Mouse (Mus musculus) liver, adult 2 months (tissue): Measurements from ENCODE around the gene Hoxc8. TPM values are rescaled to one million over a fixed set of nuclear protein-coding genes. Genes with fewer than 3 reads are reported as not detected.

ENCODE experiments used
- DNase-seq: peaks from one replicate; pipeline ENCODE4 v3.0.0-alpha.2; 2011; ENCODE audit warnings: low read depth, low spot score; ENCODE audit errors: extremely low read depth
- H3K27ac ChIP-seq: fragments of 200-500 bp; replicated peaks from 2 replicates; pipeline ENCODE4 v1.5.1; 2012; ENCODE audit warnings: low read depth, mild to moderate bottlenecking, control low read depth, inconsistent platforms, low read length; ENCODE audit not compliant: insufficient read depth
- H3K27me3 ChIP-seq: fragments of 200-500 bp; 2 replicates; pipeline ENCODE4 v1.6.1; 2012; ENCODE audit warnings: mild to moderate bottlenecking, moderate library complexity, low read length, inconsistent platforms; ENCODE audit not compliant: control insufficient read depth, insufficient read depth
- H3K36me3 ChIP-seq: fragments of 200-500 bp; 2 replicates; pipeline ENCODE4 v1.6.1; 2012; ENCODE audit warnings: low read length, inconsistent platforms; ENCODE audit not compliant: control insufficient read depth, insufficient read depth
- H3K4me1 ChIP-seq: fragments of 200-500 bp; 2 replicates; pipeline ENCODE4 v1.6.1; 2011; ENCODE audit warnings: low read length; ENCODE audit not compliant: control insufficient read depth, insufficient read depth
- H3K4me3 ChIP-seq: fragments of 200-500 bp; 2 replicates; pipeline ENCODE4 v1.5.1; 2011; ENCODE audit warnings: low read depth, mild to moderate bottlenecking, control low read depth, low read length, moderate library complexity; ENCODE audit not compliant: insufficient read depth
- H3K79me2 ChIP-seq: fragments of 200-500 bp; 2 replicates; pipeline ENCODE4 v1.6.1; 2012; ENCODE audit warnings: inconsistent platforms, mild to moderate bottlenecking, low read length, moderate library complexity; ENCODE audit not compliant: control insufficient read depth, insufficient read depth
- H3K9ac ChIP-seq: fragments of 200-500 bp; 2 replicates; pipeline ENCODE4 v1.6.1; 2012; ENCODE audit warnings: low read depth, mild to moderate bottlenecking, control low read depth, inconsistent platforms, low read length
- CTCF ChIP-seq: fragments of 200-500 bp; IDR thresholded peaks from 2 replicates; pipeline ENCODE4 v1.5.1; 2011; ENCODE audit warnings: low read depth, low read length, control low read depth
- POLR2A ChIP-seq: fragments of 200-500 bp; IDR thresholded peaks from 2 replicates; pipeline ENCODE4 v1.6.1; 2011; ENCODE audit warnings: low read length, control low read depth; ENCODE audit not compliant: insufficient read depth; ENCODE audit errors: extremely low read depth
- WGBS: fragments of 180-500 bp; shearing (Covaris S2); methylation state at CpG from one replicate; pipeline ENCODE4 v1.1.7; 2018; 5-methylcytosine and 5-hydroxymethylcytosine counted together
- polyA plus RNA-seq: library from polyadenylated mRNA; depleted of rRNA; stranded (reverse); fragments of >200 nt; gene quantifications from 2 replicates; pipeline ENCODE4 v1.2.3, GENCODE M21; 2012
- total RNA-seq: library from RNA; depleted of rRNA; stranded (reverse); fragments of >200 nt; gene quantifications from 2 replicates; pipeline ENCODE4 v1.2.3, GENCODE M21; 2014

Gene Hoxc8
- total and polyA plus RNA-seq, 2 experiments: not detected

DNA sequence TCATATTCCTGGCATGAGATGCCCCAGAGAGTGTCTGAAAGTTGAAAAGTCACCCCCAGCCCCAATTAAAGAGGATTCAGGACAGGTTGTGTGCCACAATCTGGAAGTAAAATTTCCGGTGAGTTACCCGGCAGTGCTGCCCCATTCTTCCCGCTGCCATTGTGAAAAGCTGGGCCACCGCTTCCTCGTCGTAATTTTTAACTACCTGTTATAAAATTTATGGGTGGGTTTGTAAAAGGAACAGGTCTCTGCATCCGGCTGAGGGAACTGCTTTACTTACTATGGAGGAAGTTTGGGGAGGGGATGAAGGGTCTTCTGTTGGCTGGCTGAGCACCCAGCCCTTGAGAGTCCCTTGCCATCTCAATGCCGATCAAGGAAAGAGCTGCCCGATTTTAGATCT, 6.1 kb downstream of the Hoxc8 start:
- WGBS: 6% methylated on average over 9 of the region's 9 CpGs
- Histone ChIP-seq H3K4me1 (no peaks in the 10 kb centered on the region), H3K79me2 (no peaks in the 10 kb centered on the region), H3K27me3 (peaks cover 35% of the 10 kb centered on the region), H3K9ac (no peak overlapping the region), H3K27ac (no peak overlapping the region), H3K4me3 (no peak overlapping the region), H3K36me3 (no peaks in the 10 kb centered on the region)
- TF ChIP-seq POLR2A: no peak
- TF ChIP-seq CTCF: no peak
- no peak for DNase-seq

DNA sequence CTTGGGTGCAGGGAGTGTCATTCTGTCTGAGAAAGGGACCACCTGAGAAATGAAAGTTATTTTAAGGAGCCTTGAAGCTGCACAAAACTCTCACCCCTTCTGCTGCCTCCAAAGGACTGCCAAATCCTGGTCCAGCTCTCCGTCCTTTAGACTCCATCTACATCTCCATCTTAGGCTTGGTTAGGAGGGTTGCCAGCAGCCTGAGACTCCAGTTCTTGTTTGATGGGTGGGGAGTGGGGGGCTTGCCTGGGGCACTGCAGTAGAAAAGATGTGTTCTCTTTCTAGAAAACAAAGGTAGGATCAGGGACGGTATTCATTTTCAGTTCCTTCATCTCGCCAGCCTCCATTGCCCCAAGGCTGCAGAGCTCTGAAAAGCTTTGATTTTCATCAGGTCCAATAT, 7.0 kb downstream of the Hoxc8 start:
- Histone ChIP-seq H3K4me1 (no peaks in the 10 kb centered on the region), H3K36me3 (no peaks in the 10 kb centered on the region), H3K27ac (no peak overlapping the region), H3K4me3 (no peak overlapping the region), H3K9ac (no peak overlapping the region), H3K27me3 (peaks cover 29% of the 10 kb centered on the region), H3K79me2 (no peaks in the 10 kb centered on the region)
- no peak for DNase-seq
- no peak for TF ChIP-seq POLR2A
- TF ChIP-seq CTCF: no peak
- WGBS: 11% methylated on average over 3 of the region's 3 CpGs

DNA sequence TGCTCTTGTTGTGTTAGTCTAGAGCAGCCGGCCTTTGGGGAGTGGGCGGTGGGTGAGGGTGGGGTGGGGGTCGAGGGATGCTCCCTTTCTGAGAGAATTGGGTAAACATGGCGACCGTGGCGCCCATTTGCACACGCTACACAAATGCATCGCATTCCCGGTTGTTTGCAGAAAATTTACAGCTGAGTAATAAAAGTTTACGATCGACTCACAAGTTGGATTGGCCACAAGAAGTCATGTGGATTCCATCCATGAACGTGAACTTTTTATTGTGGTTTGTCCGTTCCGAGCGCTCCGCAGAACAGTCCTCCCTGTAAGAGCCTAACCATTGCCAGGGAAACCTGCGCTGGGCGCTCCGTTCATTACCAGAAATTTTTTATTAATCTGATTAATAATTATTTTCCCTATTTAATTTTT, 7.5 kb downstream of the Hoxc8 start, which contains the start of gene Hoxc6:
TSS of gene Hoxc6 (plus strand) at position 319 of the 417 bp plus-strand sequence.
- TF ChIP-seq CTCF: no peak
- TF ChIP-seq POLR2A: no peak
- no peaks in the 10 kb centered on the region for H3K79me2 ChIP-seq
- H3K9ac ChIP-seq: no peak within 1 kb of the TSS
- no peaks in the 10 kb centered on the region for H3K4me1 ChIP-seq
- peaks cover 27% of the 10 kb centered on the region for H3K27me3 ChIP-seq
- peak within 1 kb of the TSS; percentile 17; the same call in 1 of the 2 replicates for H3K4me3 ChIP-seq
- no peaks in the 10 kb centered on the region for H3K36me3 ChIP-seq
- 7% methylated on average over 19 of the region's 19 CpGs for WGBS
- no peak for DNase-seq
- H3K27ac ChIP-seq: no peak within 1 kb of the TSS

DNA sequence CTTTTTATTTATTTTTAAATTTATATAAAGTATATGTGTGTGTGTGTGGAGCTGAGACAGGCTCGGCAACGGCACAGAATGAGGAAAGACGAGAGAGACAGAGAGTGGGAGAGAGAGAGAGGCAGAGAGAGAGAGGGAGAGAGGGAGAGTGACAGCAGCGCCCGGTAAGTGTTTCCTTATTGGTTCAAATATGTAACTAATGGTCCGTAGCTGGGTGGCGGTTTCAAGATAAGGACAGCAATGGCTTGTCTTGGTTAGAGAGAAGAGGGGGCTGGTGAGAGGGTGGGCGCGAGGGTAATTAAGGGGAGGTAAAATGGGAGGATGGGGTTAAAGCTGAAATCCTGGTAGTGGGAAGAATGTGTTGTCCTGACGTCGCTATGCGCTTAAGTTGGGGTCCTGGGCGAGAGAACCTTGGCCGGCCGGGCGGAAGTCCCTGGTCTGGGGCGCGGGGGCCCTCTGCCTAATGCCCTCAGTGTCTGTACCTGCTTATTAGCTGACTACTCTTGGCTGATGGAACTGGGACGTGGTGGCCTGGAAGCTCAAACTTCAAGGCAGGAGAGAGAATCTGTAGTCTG, 8.3 kb downstream of the Hoxc8 start:
- Histone ChIP-seq H3K27me3 (peaks cover 26% of the 10 kb centered on the region), H3K4me1 (no peaks in the 10 kb centered on the region), H3K4me3 (peak overlapping the region; percentile 17; the same call in 1 of the 2 replicates), H3K9ac (no peak overlapping the region), H3K79me2 (no peaks in the 10 kb centered on the region), H3K27ac (no peak overlapping the region), H3K36me3 (no peaks in the 10 kb centered on the region)
- no peak for TF ChIP-seq POLR2A
- TF ChIP-seq CTCF: no peak
- 3% methylated on average over 19 of the region's 19 CpGs for WGBS
- DNase-seq: no peak

DNA sequence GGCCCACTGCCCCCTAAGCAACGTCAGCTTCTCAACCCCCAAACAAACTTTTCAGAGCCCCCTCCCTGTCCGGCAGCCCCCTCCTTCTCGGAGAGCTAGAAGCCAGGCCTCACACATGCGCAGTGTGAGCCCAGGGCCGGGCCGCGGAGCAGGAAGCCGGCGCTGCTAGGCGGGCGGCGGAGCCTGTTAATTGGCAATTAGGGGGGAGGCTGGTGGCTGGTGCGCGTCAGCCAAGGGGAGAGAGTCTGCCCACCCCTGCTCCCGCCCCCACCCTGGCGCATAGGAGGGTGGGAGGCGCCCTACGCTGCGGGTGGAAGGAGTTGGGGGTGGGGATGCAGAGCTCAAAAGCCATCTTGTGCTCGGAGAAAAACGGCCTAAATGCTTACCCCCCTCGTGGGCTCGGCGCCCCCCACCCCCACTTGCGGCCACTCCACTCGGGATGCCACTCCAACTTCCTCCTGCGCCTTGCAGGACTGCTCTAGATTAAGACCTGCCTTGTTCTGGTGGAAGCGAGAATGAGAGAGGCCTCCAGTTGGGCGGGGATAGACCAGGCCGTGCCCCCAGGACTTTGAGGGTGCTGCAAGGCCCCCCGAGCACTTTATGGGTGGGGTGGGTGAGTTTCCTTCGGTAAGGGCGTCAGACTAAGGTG, 8.9 kb downstream of the Hoxc8 start:
- peaks cover 26% of the 10 kb centered on the region for H3K27me3 ChIP-seq
- H3K36me3 ChIP-seq: no peaks in the 10 kb centered on the region
- WGBS: 2% methylated on average over 33 of the region's 33 CpGs
- peak; percentile 3 for DNase-seq
- H3K9ac ChIP-seq: peak overlapping the region; percentile 41
- H3K4me1 ChIP-seq: no peaks in the 10 kb centered on the region
- H3K4me3 ChIP-seq: peak overlapping the region; percentile 66; the same call in 1 of the 2 replicates
- no peaks in the 10 kb centered on the region for H3K79me2 ChIP-seq
- TF ChIP-seq CTCF (no peak), POLR2A (no peak)
- H3K27ac ChIP-seq: no peak overlapping the region

DNA sequence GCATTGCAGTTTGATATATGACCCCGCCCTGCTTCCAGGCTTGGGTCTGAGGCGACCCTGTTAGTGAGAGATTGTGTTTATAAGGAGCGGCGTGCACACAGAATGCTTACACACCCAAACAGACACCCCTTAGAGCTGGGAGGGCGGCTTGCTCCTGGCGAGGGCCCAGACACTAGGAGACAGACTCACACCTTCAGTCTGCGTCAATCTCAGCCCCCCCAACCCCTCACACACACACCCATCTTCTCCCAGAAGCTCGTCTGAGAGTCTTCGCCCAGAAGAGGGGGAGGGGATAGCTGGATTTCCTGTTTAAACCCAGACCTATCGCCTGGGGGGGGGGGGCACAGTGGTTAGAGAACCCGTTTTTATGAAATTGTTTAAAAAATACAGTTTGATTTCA, 9.5 kb downstream of the Hoxc8 start:
- DNase-seq: no peak
- TF ChIP-seq CTCF (no peak), POLR2A (no peak)
- Histone ChIP-seq H3K79me2 (no peaks in the 10 kb centered on the region), H3K36me3 (no peaks in the 10 kb centered on the region), H3K4me1 (no peaks in the 10 kb centered on the region), H3K4me3 (no peak overlapping the region), H3K9ac (no peak overlapping the region), H3K27ac (no peak overlapping the region), H3K27me3 (peaks cover 26% of the 10 kb centered on the region)
- WGBS: 17% methylated on average over 11 of the region's 11 CpGs
